Mouse (Mus musculus): Measurements from ENCODE around the gene Depdc1a. TPM values are rescaled to one million over a fixed set of nuclear protein-coding genes. Genes with fewer than 3 reads are reported as not detected.

The Depdc1a gene
- polyA plus RNA-seq, 1 experiment from 2014 or later = 8.3 TPM

DNA sequence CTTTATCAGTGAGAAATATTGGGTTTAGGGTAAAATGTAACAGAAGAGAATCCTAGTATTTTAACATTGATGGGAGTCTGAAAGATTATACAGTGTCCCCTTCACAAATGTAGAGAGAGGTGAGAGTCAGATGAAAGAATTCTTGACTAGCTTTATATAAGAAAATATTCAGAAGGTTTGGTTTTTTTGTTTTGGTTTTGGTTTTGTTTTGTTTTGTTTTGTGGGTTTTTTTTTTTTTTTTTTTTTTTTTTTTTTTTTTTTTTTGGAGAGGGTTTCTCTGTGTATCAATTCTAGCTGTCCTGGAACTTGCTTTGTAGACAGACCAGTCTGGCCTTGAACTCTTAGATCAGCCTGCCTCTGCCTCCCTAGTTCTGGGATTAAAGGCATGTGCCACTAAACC lies 33.3 kb downstream of the Depdc1a start:
- Histone ChIP-seq H3K36me3 (ENCODE audit: control insufficient read depth, insufficient read depth, low read length) (no peaks in the 10 kb centered on the region), H3K27ac (replicated peaks) (no peak overlapping the region), H3K27me3 (ENCODE audit: control insufficient read depth, insufficient read depth, low read length) (no peaks in the 10 kb centered on the region), H3K9me3 (ENCODE audit: control insufficient read depth, low read length) (no peaks in the 10 kb centered on the region), H3K9ac (ENCODE audit: low read length) (no peak overlapping the region), H3K4me2 (replicated peaks; ENCODE audit: low read depth) (no peak overlapping the region), H3K4me1 (replicated peaks; ENCODE audit: control insufficient read depth, insufficient read depth) (no peaks in the 10 kb centered on the region), H3K4me3 (ENCODE audit: low read depth, low read length) (no peak overlapping the region)
- DNase-seq (ENCODE audit: low spot score) = no peak
- no peak for ATAC-seq (ENCODE audit: low FRiP score, low TSS enrichment)
- TF ChIP-seq CTCF (IDR thresholded peaks at IDR 0.05; ENCODE audit: low read depth) (no peak), EP300 (optimal IDR thresholded peaks at IDR 0.05) (no peak)

- H3K9ac ChIP-seq (ENCODE audit: low read length) = no peak overlapping the region
- H3K9me3 ChIP-seq (ENCODE audit: control insufficient read depth, low read length) = no peaks in the 10 kb centered on the region
- no peaks in the 10 kb centered on the region for H3K27me3 ChIP-seq (ENCODE audit: control insufficient read depth, insufficient read depth, low read length)
- H3K4me3 ChIP-seq (ENCODE audit: low read depth, low read length) = no peak overlapping the region
- H3K36me3 ChIP-seq (ENCODE audit: control insufficient read depth, insufficient read depth, low read length) = no peaks in the 10 kb centered on the region
- DNase-seq (ENCODE audit: low spot score) (no peak), ATAC-seq (ENCODE audit: low FRiP score, low TSS enrichment) (no peak)
- no peak overlapping the region for H3K4me2 ChIP-seq (replicated peaks; ENCODE audit: low read depth)
- TF ChIP-seq EP300 (optimal IDR thresholded peaks at IDR 0.05) (no peak), CTCF (IDR thresholded peaks at IDR 0.05; ENCODE audit: low read depth) (peak; percentile 68)
- H3K4me1 ChIP-seq (replicated peaks; ENCODE audit: control insufficient read depth, insufficient read depth) = no peaks in the 10 kb centered on the region
- H3K27ac ChIP-seq (replicated peaks) = no peak overlapping the region
- 65% methylated on average over 3 of the region's 3 CpGs for WGBS
These were observed 53.1 kb downstream of the Depdc1a start for GRCm38 (mm10) chr3:159548303-159548702.

GRCm38 (mm10) chr3:159550224-159550623 lies 55.0 kb downstream of the Depdc1a start:
- ATAC-seq (ENCODE audit: low FRiP score, low TSS enrichment) (no peak), DNase-seq (ENCODE audit: low spot score) (no peak)
- Histone ChIP-seq H3K27me3 (ENCODE audit: control insufficient read depth, insufficient read depth, low read length) (no peaks in the 10 kb centered on the region), H3K36me3 (ENCODE audit: control insufficient read depth, insufficient read depth, low read length) (no peaks in the 10 kb centered on the region), H3K4me1 (replicated peaks; ENCODE audit: control insufficient read depth, insufficient read depth) (no peaks in the 10 kb centered on the region), H3K4me2 (replicated peaks; ENCODE audit: low read depth) (no peak overlapping the region), H3K9ac (ENCODE audit: low read length) (no peak overlapping the region), H3K4me3 (ENCODE audit: low read depth, low read length) (no peak overlapping the region), H3K9me3 (ENCODE audit: control insufficient read depth, low read length) (no peaks in the 10 kb centered on the region), H3K27ac (replicated peaks) (no peak overlapping the region)
- TF ChIP-seq EP300 (optimal IDR thresholded peaks at IDR 0.05) (no peak), CTCF (IDR thresholded peaks at IDR 0.05; ENCODE audit: low read depth) (no peak)

Other genes starting within 250 kb of the Depdc1a start
- gene Rpe65, start 103.7 kb downstream of the Depdc1a start, polyA plus RNA-seq (2015; fragmentation: Nextera tagmentation; extraction: Ambion mirVana) = not detected in 2 replicates